Mouse (Mus musculus) E14TG2a.4 (cell line): ENCODE data around the gene Stard3.

Experiments
- CTCF ChIP-seq: conservative IDR thresholded peaks from 2 replicates; pipeline ENCODE4 v1.5.1; 2014; ENCODE audit warnings: low read length
- NANOG ChIP-seq: IDR thresholded peaks from 2 replicates; pipeline ENCODE4 v1.6.1; 2014; ENCODE audit warnings: borderline replicate concordance, low read length, mixed read lengths
- POU5F1 ChIP-seq: IDR thresholded peaks from 2 replicates; pipeline ENCODE4 v1.6.1; 2014; ENCODE audit warnings: low read length, borderline replicate concordance

DNA sequence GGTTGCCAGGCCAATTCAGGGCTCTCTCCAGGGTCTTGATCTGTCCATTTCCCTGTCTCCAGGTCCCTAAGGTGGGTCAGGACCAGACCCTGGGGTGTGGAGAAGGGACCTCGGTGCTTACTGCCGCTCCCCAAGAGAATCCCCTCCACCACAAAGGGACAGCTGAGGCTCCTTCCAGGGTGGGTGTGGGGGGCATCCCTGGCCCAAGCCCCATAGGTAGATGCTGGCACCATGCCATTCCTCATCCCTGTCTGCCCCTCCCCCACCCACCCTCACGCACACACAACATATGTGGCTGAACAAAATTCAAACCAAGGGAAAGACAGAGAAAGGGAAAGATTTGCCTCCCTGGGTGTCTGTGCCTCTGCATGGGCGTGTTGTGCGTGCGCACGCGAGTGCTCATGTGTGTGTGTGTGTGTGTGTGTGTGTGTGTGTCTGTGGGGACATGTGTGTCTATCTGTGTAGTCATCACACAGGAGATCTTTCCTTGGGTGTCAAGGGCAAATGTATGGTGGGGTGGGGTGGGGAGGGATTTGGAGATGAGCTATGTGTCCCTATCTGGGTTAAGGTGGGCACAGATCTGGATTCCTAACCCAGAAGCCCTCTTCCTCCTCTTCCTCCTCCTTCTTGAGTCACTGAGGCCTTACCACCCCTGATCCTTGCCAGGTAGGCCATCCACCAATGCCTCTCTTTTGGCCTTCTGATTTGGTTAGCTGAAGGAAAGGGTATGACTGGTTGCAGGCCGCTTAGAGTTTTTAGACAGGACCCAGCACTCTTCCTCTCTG is 28.0 kb upstream of the Stard3 start:
- TF ChIP-seq CTCF (no peak), NANOG (no peak), POU5F1 (no peak)
